Mouse (Mus musculus): ENCODE data around the gene Ndufv3.

DNA sequence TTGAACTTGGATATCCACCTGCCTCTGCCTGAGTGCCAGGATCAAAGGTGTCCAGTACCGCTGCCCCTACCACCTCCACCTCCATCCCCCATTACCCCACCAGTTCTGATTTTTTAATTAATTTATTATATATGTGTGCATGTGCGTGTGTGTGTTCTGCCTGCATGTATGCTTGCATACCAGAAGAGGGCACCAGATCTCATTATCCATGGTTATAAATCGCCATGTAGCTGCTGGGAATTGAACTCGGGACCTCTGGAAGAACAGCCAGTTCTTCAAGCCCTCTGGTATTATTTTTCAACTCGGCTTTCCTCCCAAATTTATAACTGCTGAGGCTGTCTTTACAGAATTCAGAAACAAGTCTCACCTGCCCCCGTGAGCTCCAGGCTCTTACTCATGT lies 9.0 kb upstream of the Ndufv3 start:
- TF ChIP-seq POLR2A (IDR thresholded peaks at IDR 0.05; ENCODE audit: control insufficient read depth, low read depth, low read length) = no peak
- no peak for TF ChIP-seq CTCF (IDR thresholded peaks at IDR 0.05; ENCODE audit: control insufficient read depth, insufficient read depth, insufficient replicate concordance, low read depth, low read length)
